Mouse (Mus musculus) intestine, embryonic 15.5 days (tissue): ENCODE data around the gene Ccdc93. TPM values are rescaled to one million over a fixed set of nuclear protein-coding genes. Genes with fewer than 3 reads are reported as not detected.

Experiments used
- ATAC-seq: fragments of 200-750 bp; cut with Nextera tagmentation; 2 replicates; pipeline ENCODE4 v1.8.0; 2017; ENCODE audit warnings: moderate TSS enrichment, moderate library complexity
- H3K27ac ChIP-seq: fragments of 300-500 bp; sonication (generic); 2 replicates; pipeline ENCODE4 v1.5.1; 2015; ENCODE audit warnings: mild to moderate bottlenecking, inconsistent platforms
- H3K27me3 ChIP-seq: fragments of 300-500 bp; sonication (generic); replicated peaks from 2 replicates; pipeline ENCODE4 v1.6.1; 2015; ENCODE audit warnings: inconsistent platforms
- H3K36me3 ChIP-seq: fragments of 300-500 bp; sonication (generic); 2 replicates; pipeline ENCODE4 v1.6.1; 2015; ENCODE audit warnings: inconsistent platforms
- H3K4me1 ChIP-seq: fragments of 300-500 bp; sonication (generic); replicated peaks from 2 replicates; pipeline ENCODE4 v1.6.1; 2015; ENCODE audit warnings: inconsistent platforms
- H3K4me2 ChIP-seq: fragments of 300-500 bp; sonication (generic); replicated peaks from 2 replicates; pipeline ENCODE4 v1.6.1; 2015; ENCODE audit warnings: mild to moderate bottlenecking, inconsistent platforms
- H3K4me3 ChIP-seq: fragments of 300-500 bp; sonication (generic); replicated peaks from 2 replicates; pipeline ENCODE4 v1.5.1; 2015; ENCODE audit warnings: inconsistent platforms
- H3K9ac ChIP-seq: fragments of 300-500 bp; sonication (generic); 2 replicates; pipeline ENCODE4 v1.6.1; 2015; ENCODE audit warnings: inconsistent platforms
- H3K9me3 ChIP-seq: fragments of 300-500 bp; sonication (generic); 2 replicates; pipeline ENCODE4 v1.6.1; 2016; ENCODE audit warnings: inconsistent platforms
- WGBS: fragments of 180-500 bp; shearing (Covaris S2); methylation state at CpG from one replicate; pipeline ENCODE4 v1.1.7; 2015; 5-methylcytosine and 5-hydroxymethylcytosine counted together
- polyA plus RNA-seq: library from polyadenylated mRNA; unstranded; fragments of >200 nt; fragmentation: Nextera tagmentation; extraction: Ambion mirVana; gene quantifications from 2 replicates; pipeline ENCODE4 v1.2.1, GENCODE M21; 2015

Ccdc93 gene
- polyA plus RNA-seq, 1 experiment from 2014 or later, result 11.2 TPM

DNA sequence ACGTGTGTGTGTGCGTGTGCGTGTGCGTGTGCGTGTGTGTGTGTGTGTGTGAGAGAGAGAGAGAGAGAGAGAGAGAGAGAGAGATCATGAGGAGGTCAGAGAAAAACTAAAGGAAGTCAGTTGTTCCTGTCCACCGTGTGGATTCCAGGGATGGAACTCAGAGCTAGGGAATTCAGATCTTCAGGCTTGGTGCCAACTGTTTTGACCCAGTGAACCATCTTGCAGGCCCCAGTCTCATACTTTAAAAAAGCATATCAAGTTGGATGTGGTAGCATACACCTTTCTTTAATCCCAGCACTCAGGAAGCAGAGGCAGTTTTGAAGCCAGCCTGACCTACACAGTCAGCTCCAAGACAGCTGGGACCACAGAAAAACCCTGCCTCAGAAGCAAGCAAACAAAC lies 98.4 kb downstream of the Ccdc93 start:
- ATAC-seq, result no peak

DNA sequence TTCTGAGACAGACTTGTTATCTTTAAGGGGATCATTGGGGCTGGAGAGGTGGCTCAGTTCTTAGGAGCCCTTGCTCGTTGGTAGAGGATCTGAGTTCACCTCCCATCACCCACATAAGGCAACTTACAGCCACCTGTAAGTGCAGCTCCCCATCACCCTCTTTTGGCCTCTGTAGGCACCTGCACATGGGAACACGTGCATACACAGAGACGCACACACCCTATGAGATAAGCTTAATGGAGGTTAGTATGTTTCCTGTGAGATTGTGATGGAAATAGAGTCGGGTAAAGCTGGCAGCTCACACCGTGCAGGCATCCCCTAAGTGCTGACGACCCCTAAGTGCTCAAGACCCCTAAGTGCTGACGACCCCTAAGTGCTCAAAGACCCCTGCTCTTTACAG lies 100.6 kb downstream of the Ccdc93 start:
- Histone ChIP-seq H3K9me3 (no peaks in the 10 kb centered on the region), H3K9ac (no peak overlapping the region), H3K27me3 (peaks cover 15% of the 10 kb centered on the region), H3K4me2 (no peak overlapping the region), H3K36me3 (no peaks in the 10 kb centered on the region), H3K4me1 (peaks cover 14% of the 10 kb centered on the region), H3K27ac (no peak overlapping the region), H3K4me3 (no peak overlapping the region)
- no peak for ATAC-seq
- WGBS, result 69% methylated on average over 7 of the region's 7 CpGs

More for the DNA sequence above, 98.4 kb downstream of the Ccdc93 start:
- no peak overlapping the region for H3K9ac ChIP-seq
- no peaks in the 10 kb centered on the region for H3K36me3 ChIP-seq
- peaks cover 14% of the 10 kb centered on the region for H3K4me1 ChIP-seq
- no peak overlapping the region for H3K4me2 ChIP-seq
- peaks cover 15% of the 10 kb centered on the region for H3K27me3 ChIP-seq
- no peaks in the 10 kb centered on the region for H3K9me3 ChIP-seq
- no peak overlapping the region for H3K27ac ChIP-seq
- no peak overlapping the region for H3K4me3 ChIP-seq
- 84% methylated on average over 6 of the region's 6 CpGs for WGBS

DNA sequence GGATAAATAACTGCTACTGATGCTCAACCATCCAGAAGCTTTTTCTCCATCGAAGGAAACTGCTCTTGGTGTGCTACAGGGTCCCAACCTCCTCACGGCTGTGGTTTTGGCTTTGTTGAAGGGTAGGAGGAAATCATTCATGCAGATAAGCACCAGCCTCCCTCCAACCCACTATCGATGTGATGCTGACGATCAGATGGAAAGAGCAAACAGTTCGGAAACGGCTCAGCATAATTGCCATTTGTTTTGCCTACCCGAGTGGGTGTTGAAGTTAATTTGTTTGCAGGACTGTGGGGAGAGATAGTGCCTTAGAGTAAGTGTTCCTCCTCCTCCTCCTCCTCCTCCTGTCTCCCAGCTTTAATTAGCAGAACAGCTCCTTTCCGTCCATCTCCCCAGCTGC lies 109.5 kb downstream of the Ccdc93 start:
- 60% methylated on average over 8 of the region's 8 CpGs for WGBS
- no peak overlapping the region for H3K4me3 ChIP-seq

DNA sequence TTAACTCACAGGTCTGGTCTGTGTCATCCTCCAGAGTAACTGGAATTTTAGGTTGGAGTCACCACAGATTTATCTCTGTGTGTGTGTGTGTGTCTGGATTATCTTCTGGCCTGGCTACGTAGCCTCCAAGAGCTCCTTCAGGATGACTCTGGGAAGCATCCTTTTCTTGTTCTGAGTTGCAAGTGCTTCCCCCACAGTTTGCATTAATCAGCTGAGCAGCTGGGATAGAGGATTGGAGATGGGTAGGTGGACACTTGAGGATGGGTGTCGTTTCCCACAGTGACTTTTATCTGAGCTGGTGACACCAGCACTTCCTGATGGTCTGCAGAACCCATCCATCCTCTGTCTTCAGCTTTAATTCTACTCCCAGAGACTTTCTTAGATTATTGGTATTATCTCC lies 116.0 kb downstream of the Ccdc93 start:
- 63% methylated on average over 2 of the region's 2 CpGs for WGBS
- no peak overlapping the region for H3K4me3 ChIP-seq
- H3K9ac ChIP-seq, result no peak overlapping the region
- H3K36me3 ChIP-seq, result 0 out of 2 replicates have a peak, but pooled peaks cover 3% of the 10 kb centered on the region
- H3K27me3 ChIP-seq, result no peaks in the 10 kb centered on the region
- H3K4me2 ChIP-seq, result no peak overlapping the region
- ATAC-seq, result no peak
- no peaks in the 10 kb centered on the region for H3K4me1 ChIP-seq
- H3K9me3 ChIP-seq, result no peaks in the 10 kb centered on the region; the same call in 1 of the 2 replicates
- no peak overlapping the region for H3K27ac ChIP-seq

More for the DNA sequence above, 109.5 kb downstream of the Ccdc93 start:
- Histone ChIP-seq H3K4me1 (no peaks in the 10 kb centered on the region), H3K27ac (no peak overlapping the region), H3K4me2 (no peak overlapping the region), H3K9ac (no peak overlapping the region), H3K27me3 (no peaks in the 10 kb centered on the region), H3K9me3 (no peaks in the 10 kb centered on the region), H3K36me3 (no peaks in the 10 kb centered on the region)
- ATAC-seq, result no peak

- 90% methylated on average over 4 of the region's 4 CpGs for WGBS
Observed at GRCm38 (mm10) chr1:121548667-121549066, 117.8 kb downstream of the Ccdc93 start.

GRCm38 (mm10) chr1:121549456-121549855 lies 118.6 kb downstream of the Ccdc93 start:
- no peak overlapping the region for H3K27ac ChIP-seq
- H3K4me1 ChIP-seq, result no peaks in the 10 kb centered on the region
- H3K4me2 ChIP-seq, result no peak overlapping the region
- ATAC-seq, result no peak
- no peaks in the 10 kb centered on the region for H3K27me3 ChIP-seq
- no peak overlapping the region for H3K9ac ChIP-seq
- peaks cover 10% of the 10 kb centered on the region; the same call in 1 of the 2 replicates for H3K36me3 ChIP-seq
- no peak overlapping the region for H3K4me3 ChIP-seq
- 74% methylated on average over 4 of the region's 4 CpGs for WGBS
- H3K9me3 ChIP-seq, result no peaks in the 10 kb centered on the region; the same call in 1 of the 2 replicates

More at GRCm38 (mm10) chr1:121548667-121549066, 117.8 kb downstream of the Ccdc93 start:
- H3K27me3 ChIP-seq, result no peaks in the 10 kb centered on the region
- H3K4me3 ChIP-seq, result no peak overlapping the region
- no peak overlapping the region for H3K9ac ChIP-seq
- no peak overlapping the region for H3K27ac ChIP-seq
- H3K36me3 ChIP-seq, result peaks cover 7% of the 10 kb centered on the region; the same call in 1 of the 2 replicates
- no peaks in the 10 kb centered on the region for H3K4me1 ChIP-seq
- no peak for ATAC-seq
- no peak overlapping the region for H3K4me2 ChIP-seq
- no peaks in the 10 kb centered on the region; the same call in 1 of the 2 replicates for H3K9me3 ChIP-seq

GRCm38 (mm10) chr1:121550801-121551456 lies 120.1 kb downstream of the Ccdc93 start:
- Histone ChIP-seq H3K27me3 (no peaks in the 10 kb centered on the region), H3K4me3 (no peak overlapping the region), H3K9me3 (no peaks in the 10 kb centered on the region; the same call in 1 of the 2 replicates), H3K9ac (no peak overlapping the region), H3K4me2 (no peak overlapping the region), H3K27ac (no peak overlapping the region), H3K36me3 (peaks cover 12% of the 10 kb centered on the region; the same call in 1 of the 2 replicates), H3K4me1 (no peaks in the 10 kb centered on the region)
- ATAC-seq, result no peak
- WGBS, result 86% methylated on average over 16 of the region's 16 CpGs

DNA sequence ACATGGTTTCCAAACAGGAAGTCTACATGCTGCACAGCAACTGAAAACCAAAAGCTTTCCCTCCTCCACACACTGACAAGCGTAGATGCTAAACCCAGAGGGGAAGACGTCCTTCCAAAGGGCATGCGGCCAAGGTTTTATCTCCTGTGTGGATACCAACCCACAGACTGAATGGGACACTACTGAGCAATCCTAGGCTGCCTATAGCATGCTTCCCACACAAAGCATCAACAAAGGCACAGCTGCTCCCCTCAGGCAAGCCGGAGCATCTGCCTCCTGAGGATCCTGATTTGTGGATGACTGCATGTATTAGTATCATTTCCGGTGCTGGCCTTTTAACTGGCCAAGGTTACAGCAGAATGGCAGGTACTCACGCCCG lies 120.6 kb downstream of the Ccdc93 start:
- no peak overlapping the region for H3K4me3 ChIP-seq
- no peak overlapping the region for H3K27ac ChIP-seq
- H3K4me1 ChIP-seq, result no peaks in the 10 kb centered on the region
- no peak overlapping the region for H3K4me2 ChIP-seq
- no peak for ATAC-seq
- no peaks in the 10 kb centered on the region for H3K27me3 ChIP-seq
- no peak overlapping the region for H3K9ac ChIP-seq
- no peaks in the 10 kb centered on the region; the same call in 1 of the 2 replicates for H3K9me3 ChIP-seq
- H3K36me3 ChIP-seq, result peaks cover 16% of the 10 kb centered on the region
- WGBS, result 87% methylated on average over 7 of the region's 7 CpGs

Other genes starting within 250 kb of the Ccdc93 start
- 25.6 and 31.9 TPM in 2 replicates for gene Insig2, start 98.5 kb upstream of the Ccdc93 start, polyA plus RNA-seq
- 0.11 and 0.44 TPM in 2 replicates for gene Htr5b, start 97.4 kb downstream of the Ccdc93 start, polyA plus RNA-seq
- 55.8 and 68.1 TPM in 2 replicates for gene Ddx18, start 136.9 kb downstream of the Ccdc93 start, polyA plus RNA-seq